Mouse (Mus musculus): ENCODE measurements around the gene Hagh. TPM values are rescaled to one million over a fixed set of nuclear protein-coding genes. Genes with fewer than 3 reads are reported as not detected.

The Hagh gene
- polyA plus RNA-seq, 1 experiment from 2014 or later = 40.0 TPM

GRCm38 (mm10) chr17:24851381-24852125 is 11.6 kb downstream of the Hagh start:
- H3K9me3 ChIP-seq = no peaks in the 10 kb centered on the region
- H3K4me1 ChIP-seq = peaks cover 17% of the 10 kb centered on the region; the same call in 1 of the 2 replicates
- ATAC-seq (ENCODE audit: low FRiP score, low read depth) = no peak
- H3K4me2 ChIP-seq (replicated peaks) = peak overlapping the region; percentile 92
- no peak overlapping the region for H3K27ac ChIP-seq
- WGBS = 85% methylated on average over 10 of the region's 10 CpGs
- H3K9ac ChIP-seq = no peak overlapping the region
- peaks cover 9% of the 10 kb centered on the region for H3K36me3 ChIP-seq
- peaks cover 4% of the 10 kb centered on the region; the same call in 1 of the 2 replicates for H3K27me3 ChIP-seq (replicated peaks)
- peak overlapping the region; percentile 78; the same call in 1 of the 2 replicates for H3K4me3 ChIP-seq

- Histone ChIP-seq H3K4me2 (replicated peaks) (no peak overlapping the region), H3K36me3 (peaks cover 33% of the 10 kb centered on the region), H3K9me3 (no peaks in the 10 kb centered on the region), H3K27ac (no peak overlapping the region), H3K9ac (no peak overlapping the region), H3K4me1 (peaks cover 7% of the 10 kb centered on the region; the same call in 1 of the 2 replicates), H3K27me3 (replicated peaks) (peaks cover 4% of the 10 kb centered on the region; the same call in 1 of the 2 replicates), H3K4me3 (no peak overlapping the region)
- WGBS = 92% methylated on average over 3 of the region's 3 CpGs
- no peak for ATAC-seq (ENCODE audit: low FRiP score, low read depth)
These were observed 16.0 kb downstream of the Hagh start for GRCm38 (mm10) chr17:24855838-24856464.

- Histone ChIP-seq H3K4me1 (peaks cover under 1% of the 10 kb centered on the region; the same call in 1 of the 2 replicates), H3K27ac (no peak overlapping the region), H3K9ac (no peak overlapping the region), H3K4me3 (no peak overlapping the region), H3K27me3 (replicated peaks) (peaks cover 3% of the 10 kb centered on the region; the same call in 1 of the 2 replicates), H3K9me3 (no peaks in the 10 kb centered on the region), H3K36me3 (peaks cover 39% of the 10 kb centered on the region), H3K4me2 (replicated peaks) (no peak overlapping the region)
- ATAC-seq (ENCODE audit: low FRiP score, low read depth) = no peak
- WGBS = 93% methylated on average over 13 of the region's 13 CpGs
These were observed 16.6 kb downstream of the Hagh start for GRCm38 (mm10) chr17:24856589-24856988.

- H3K9ac ChIP-seq = no peak overlapping the region
- WGBS = 81% methylated on average over 8 of the region's 8 CpGs
- H3K4me3 ChIP-seq = no peak overlapping the region
- ATAC-seq (ENCODE audit: low FRiP score, low read depth) = no peak
- H3K27me3 ChIP-seq (replicated peaks) = no peaks in the 10 kb centered on the region
- H3K4me2 ChIP-seq (replicated peaks) = no peak overlapping the region
- H3K9me3 ChIP-seq = no peaks in the 10 kb centered on the region
- H3K4me1 ChIP-seq = no peaks in the 10 kb centered on the region
- no peak overlapping the region for H3K27ac ChIP-seq
- H3K36me3 ChIP-seq = peaks cover 44% of the 10 kb centered on the region
These were observed 18.0 kb downstream of the Hagh start for GRCm38 (mm10) chr17:24857831-24858470.

- 87% methylated on average over 6 of the region's 6 CpGs for WGBS
- Histone ChIP-seq H3K9me3 (no peaks in the 10 kb centered on the region), H3K9ac (no peak overlapping the region), H3K27ac (no peak overlapping the region), H3K4me2 (replicated peaks) (no peak overlapping the region), H3K27me3 (replicated peaks) (no peaks in the 10 kb centered on the region), H3K36me3 (peaks cover 43% of the 10 kb centered on the region), H3K4me1 (no peaks in the 10 kb centered on the region), H3K4me3 (no peak overlapping the region)
- ATAC-seq (ENCODE audit: low FRiP score, low read depth) = no peak
These were observed 19.0 kb downstream of the Hagh start for GRCm38 (mm10) chr17:24858967-24859366.

GRCm38 (mm10) chr17:24860076-24860475 is 20.1 kb downstream of the Hagh start:
- Histone ChIP-seq H3K9me3 (no peaks in the 10 kb centered on the region), H3K4me1 (no peaks in the 10 kb centered on the region), H3K27ac (no peak overlapping the region), H3K9ac (no peak overlapping the region), H3K27me3 (replicated peaks) (no peaks in the 10 kb centered on the region), H3K4me3 (no peak overlapping the region), H3K4me2 (replicated peaks) (no peak overlapping the region), H3K36me3 (peaks cover 49% of the 10 kb centered on the region)
- ATAC-seq (ENCODE audit: low FRiP score, low read depth) = no peak
- 96% methylated on average over 8 of the region's 8 CpGs for WGBS

- H3K27ac ChIP-seq = no peak overlapping the region
These were observed 21.8 kb downstream of the Hagh start for GRCm38 (mm10) chr17:24861785-24862184.

GRCm38 (mm10) chr17:24865776-24866175 is 25.8 kb downstream of the Hagh start, which contains the start of gene Igfals:
Igfals (plus strand) TSS chr17:24865997.
- Histone ChIP-seq H3K4me3 (no peak within 1 kb of the TSS), H3K4me2 (replicated peaks) (no peak within 1 kb of the TSS), H3K9me3 (no peaks in the 10 kb centered on the region), H3K9ac (no peak within 1 kb of the TSS), H3K27ac (no peak within 1 kb of the TSS), H3K36me3 (peaks cover 25% of the 10 kb centered on the region), H3K4me1 (no peaks in the 10 kb centered on the region), H3K27me3 (replicated peaks) (no peaks in the 10 kb centered on the region)
- 88% methylated on average over 8 of the region's 8 CpGs for WGBS
- ATAC-seq (ENCODE audit: low FRiP score, low read depth) = no peak

More at GRCm38 (mm10) chr17:24861785-24862184, 21.8 kb downstream of the Hagh start:
- Histone ChIP-seq H3K36me3 (peaks cover 44% of the 10 kb centered on the region), H3K4me1 (no peaks in the 10 kb centered on the region), H3K4me3 (no peak overlapping the region), H3K9ac (no peak overlapping the region), H3K4me2 (replicated peaks) (no peak overlapping the region), H3K9me3 (no peaks in the 10 kb centered on the region), H3K27me3 (replicated peaks) (no peaks in the 10 kb centered on the region)
- WGBS = 92% methylated on average over 3 of the region's 3 CpGs
- ATAC-seq (ENCODE audit: low FRiP score, low read depth) = no peak

- Histone ChIP-seq H3K27me3 (replicated peaks) (no peaks in the 10 kb centered on the region), H3K4me2 (replicated peaks) (no peak overlapping the region), H3K27ac (no peak overlapping the region), H3K4me1 (no peaks in the 10 kb centered on the region), H3K9me3 (no peaks in the 10 kb centered on the region), H3K36me3 (peaks cover 12% of the 10 kb centered on the region; the same call in 1 of the 2 replicates), H3K9ac (no peak overlapping the region), H3K4me3 (no peak overlapping the region)
- no peak for ATAC-seq (ENCODE audit: low FRiP score, low read depth)
- 96% methylated on average over 10 of the region's 10 CpGs for WGBS
These were observed 28.0 kb downstream of the Hagh start for GRCm38 (mm10) chr17:24867914-24868313.

GRCm38 (mm10) chr17:24873695-24874404 is 33.9 kb downstream of the Hagh start:
- Histone ChIP-seq H3K9me3 (no peaks in the 10 kb centered on the region), H3K4me3 (no peak overlapping the region), H3K9ac (no peak overlapping the region), H3K4me2 (replicated peaks) (no peak overlapping the region), H3K27me3 (replicated peaks) (no peaks in the 10 kb centered on the region), H3K4me1 (no peaks in the 10 kb centered on the region), H3K36me3 (no peaks in the 10 kb centered on the region), H3K27ac (no peak overlapping the region)
- ATAC-seq (ENCODE audit: low FRiP score, low read depth) = no peak
- WGBS = 40% methylated on average over 4 of the region's 4 CpGs

GRCm38 (mm10) chr17:24874405-24874745 is 34.4 kb downstream of the Hagh start:
- H3K9ac ChIP-seq = no peak overlapping the region
- no peak overlapping the region for H3K4me2 ChIP-seq (replicated peaks)
- ATAC-seq (ENCODE audit: low FRiP score, low read depth) = no peak
- H3K4me1 ChIP-seq = no peaks in the 10 kb centered on the region
- no peaks in the 10 kb centered on the region for H3K27me3 ChIP-seq (replicated peaks)
- no peaks in the 10 kb centered on the region for H3K36me3 ChIP-seq
- WGBS = 75% methylated on average over 1 of the region's 1 CpGs
- H3K4me3 ChIP-seq = no peak overlapping the region
- H3K9me3 ChIP-seq = no peaks in the 10 kb centered on the region
- H3K27ac ChIP-seq = no peak overlapping the region

- Histone ChIP-seq H3K4me2 (replicated peaks) (no peak overlapping the region), H3K9ac (no peak overlapping the region), H3K9me3 (no peaks in the 10 kb centered on the region), H3K27me3 (replicated peaks) (no peaks in the 10 kb centered on the region), H3K4me3 (no peak overlapping the region), H3K27ac (no peak overlapping the region), H3K36me3 (no peaks in the 10 kb centered on the region), H3K4me1 (no peaks in the 10 kb centered on the region)
- no peak for ATAC-seq (ENCODE audit: low FRiP score, low read depth)
- WGBS = 86% methylated on average over 8 of the region's 8 CpGs
These were observed 35.0 kb downstream of the Hagh start for GRCm38 (mm10) chr17:24874989-24875388.

Measured in neural tube, embryonic 12.5 days (tissue).